Mouse (Mus musculus): ENCODE measurements around the gene Ltbp2. TPM values are rescaled to one million over a fixed set of nuclear protein-coding genes. Genes with fewer than 3 reads are reported as not detected.

The Ltbp2 gene
- polyA plus RNA-seq, 1 experiment, result 6.9 TPM

- TF ChIP-seq CTCF (IDR thresholded peaks at IDR 0.05; ENCODE audit: control insufficient read depth, insufficient read depth, low read length), result no peak
- TF ChIP-seq POLR2A (IDR thresholded peaks at IDR 0.05; ENCODE audit: borderline replicate concordance, control insufficient read depth, low read depth, low read length), result no peak
- Histone ChIP-seq H3K4me3 (replicated peaks; ENCODE audit: control insufficient read depth, low read depth, low read length) (no peak overlapping the region), H3K4me1 (ENCODE audit: control insufficient read depth, insufficient read depth, low read length) (no peaks in the 10 kb centered on the region), H3K27ac (ENCODE audit: control insufficient read depth, insufficient read depth, low read depth, low read length, poor library complexity) (no peak overlapping the region)
- 87% methylated on average over 15 of the region's 15 CpGs for WGBS
Observed at GRCm38 (mm10) chr12:84841158-84842140, 34.9 kb downstream of the Ltbp2 start.

- 61% methylated on average over 3 of the region's 3 CpGs for WGBS
- Histone ChIP-seq H3K4me3 (replicated peaks; ENCODE audit: control insufficient read depth, low read depth, low read length) (no peak overlapping the region), H3K27ac (ENCODE audit: control insufficient read depth, insufficient read depth, low read depth, low read length, poor library complexity) (no peak overlapping the region), H3K4me1 (ENCODE audit: control insufficient read depth, insufficient read depth, low read length) (no peaks in the 10 kb centered on the region)
- TF ChIP-seq POLR2A (IDR thresholded peaks at IDR 0.05; ENCODE audit: borderline replicate concordance, control insufficient read depth, low read depth, low read length) (no peak), CTCF (IDR thresholded peaks at IDR 0.05; ENCODE audit: control insufficient read depth, insufficient read depth, low read length) (no peak)
Observed at GRCm38 (mm10) chr12:84840734-84841133, 35.6 kb downstream of the Ltbp2 start.

- H3K4me1 ChIP-seq (ENCODE audit: control insufficient read depth, insufficient read depth, low read length), result no peaks in the 10 kb centered on the region
- 71% methylated on average over 4 of the region's 4 CpGs for WGBS
- TF ChIP-seq POLR2A (IDR thresholded peaks at IDR 0.05; ENCODE audit: borderline replicate concordance, control insufficient read depth, low read depth, low read length) (no peak), CTCF (IDR thresholded peaks at IDR 0.05; ENCODE audit: control insufficient read depth, insufficient read depth, low read length) (no peak)
- no peak overlapping the region for H3K4me3 ChIP-seq (replicated peaks; ENCODE audit: control insufficient read depth, low read depth, low read length)
- no peak overlapping the region for H3K27ac ChIP-seq (ENCODE audit: control insufficient read depth, insufficient read depth, low read depth, low read length, poor library complexity)
Observed at GRCm38 (mm10) chr12:84839965-84840364, 36.4 kb downstream of the Ltbp2 start.

GRCm38 (mm10) chr12:84835626-84836025 is 40.7 kb downstream of the Ltbp2 start:
- WGBS, result 76% methylated on average over 5 of the region's 5 CpGs
- no peak overlapping the region for H3K27ac ChIP-seq (ENCODE audit: control insufficient read depth, insufficient read depth, low read depth, low read length, poor library complexity)
- no peak for TF ChIP-seq POLR2A (IDR thresholded peaks at IDR 0.05; ENCODE audit: borderline replicate concordance, control insufficient read depth, low read depth, low read length)
- no peak for TF ChIP-seq CTCF (IDR thresholded peaks at IDR 0.05; ENCODE audit: control insufficient read depth, insufficient read depth, low read length)

GRCm38 (mm10) chr12:84834773-84835172 is 41.6 kb downstream of the Ltbp2 start:
- TF ChIP-seq POLR2A (IDR thresholded peaks at IDR 0.05; ENCODE audit: borderline replicate concordance, control insufficient read depth, low read depth, low read length) (no peak), CTCF (IDR thresholded peaks at IDR 0.05; ENCODE audit: control insufficient read depth, insufficient read depth, low read length) (no peak)
- 90% methylated on average over 4 of the region's 4 CpGs for WGBS

More at GRCm38 (mm10) chr12:84835626-84836025, 40.7 kb downstream of the Ltbp2 start:
- H3K4me1 ChIP-seq (ENCODE audit: control insufficient read depth, insufficient read depth, low read length), result no peaks in the 10 kb centered on the region
- H3K4me3 ChIP-seq (replicated peaks; ENCODE audit: control insufficient read depth, low read depth, low read length), result no peak overlapping the region

GRCm38 (mm10) chr12:84831648-84832047 is 44.7 kb downstream of the Ltbp2 start:
- 81% methylated on average over 10 of the region's 10 CpGs for WGBS
- H3K4me1 ChIP-seq (ENCODE audit: control insufficient read depth, insufficient read depth, low read length), result no peaks in the 10 kb centered on the region
- H3K27ac ChIP-seq (ENCODE audit: control insufficient read depth, insufficient read depth, low read depth, low read length, poor library complexity), result no peak overlapping the region
- no peak overlapping the region for H3K4me3 ChIP-seq (replicated peaks; ENCODE audit: control insufficient read depth, low read depth, low read length)
- TF ChIP-seq CTCF (IDR thresholded peaks at IDR 0.05; ENCODE audit: control insufficient read depth, insufficient read depth, low read length) (no peak), POLR2A (IDR thresholded peaks at IDR 0.05; ENCODE audit: borderline replicate concordance, control insufficient read depth, low read depth, low read length) (no peak)

More at GRCm38 (mm10) chr12:84834773-84835172, 41.6 kb downstream of the Ltbp2 start:
- no peak overlapping the region for H3K27ac ChIP-seq (ENCODE audit: control insufficient read depth, insufficient read depth, low read depth, low read length, poor library complexity)
- no peak overlapping the region for H3K4me3 ChIP-seq (replicated peaks; ENCODE audit: control insufficient read depth, low read depth, low read length)
- no peaks in the 10 kb centered on the region for H3K4me1 ChIP-seq (ENCODE audit: control insufficient read depth, insufficient read depth, low read length)

- Histone ChIP-seq H3K4me3 (replicated peaks; ENCODE audit: control insufficient read depth, low read depth, low read length) (no peak overlapping the region), H3K27ac (ENCODE audit: control insufficient read depth, insufficient read depth, low read depth, low read length, poor library complexity) (no peak overlapping the region), H3K4me1 (ENCODE audit: control insufficient read depth, insufficient read depth, low read length) (no peaks in the 10 kb centered on the region)
- no peak for TF ChIP-seq POLR2A (IDR thresholded peaks at IDR 0.05; ENCODE audit: borderline replicate concordance, control insufficient read depth, low read depth, low read length)
- TF ChIP-seq CTCF (IDR thresholded peaks at IDR 0.05; ENCODE audit: control insufficient read depth, insufficient read depth, low read length), result no peak
- WGBS, result 38% methylated on average over 5 of the region's 5 CpGs
Observed at GRCm38 (mm10) chr12:84831141-84831540, 45.2 kb downstream of the Ltbp2 start.

GRCm38 (mm10) chr12:84830438-84830837 is 45.9 kb downstream of the Ltbp2 start:
- 79% methylated on average over 5 of the region's 5 CpGs for WGBS
- Histone ChIP-seq H3K4me1 (ENCODE audit: control insufficient read depth, insufficient read depth, low read length) (no peaks in the 10 kb centered on the region), H3K27ac (ENCODE audit: control insufficient read depth, insufficient read depth, low read depth, low read length, poor library complexity) (no peak overlapping the region), H3K4me3 (replicated peaks; ENCODE audit: control insufficient read depth, low read depth, low read length) (no peak overlapping the region)
- TF ChIP-seq CTCF (IDR thresholded peaks at IDR 0.05; ENCODE audit: control insufficient read depth, insufficient read depth, low read length) (no peak), POLR2A (IDR thresholded peaks at IDR 0.05; ENCODE audit: borderline replicate concordance, control insufficient read depth, low read depth, low read length) (no peak)
